Mouse (Mus musculus): ENCODE results near the gene Hrh3. TPM values are rescaled to one million over a fixed set of nuclear protein-coding genes. Genes with fewer than 3 reads are reported as not detected.

Gene Hrh3
- 0.08 and 0.17 TPM in 2 replicates for polyA plus RNA-seq (2012; rRNA removed)

GRCm38 (mm10) chr2:180103978-180104658 lies at the start of gene Hrh3:
Hrh3 (minus strand) TSS chr2:180104488.
- no peak within 1 kb of the TSS for H3K27ac ChIP-seq (ENCODE audit: insufficient read depth, low read depth, low read length)
- H3K27me3 ChIP-seq (replicated peaks; ENCODE audit: control insufficient read depth, insufficient read depth, low read length) = peaks cover 1% of the 10 kb centered on the region; the same call in 1 of the 2 replicates
- 2% methylated on average over 80 of the region's 87 CpGs for WGBS

DNA sequence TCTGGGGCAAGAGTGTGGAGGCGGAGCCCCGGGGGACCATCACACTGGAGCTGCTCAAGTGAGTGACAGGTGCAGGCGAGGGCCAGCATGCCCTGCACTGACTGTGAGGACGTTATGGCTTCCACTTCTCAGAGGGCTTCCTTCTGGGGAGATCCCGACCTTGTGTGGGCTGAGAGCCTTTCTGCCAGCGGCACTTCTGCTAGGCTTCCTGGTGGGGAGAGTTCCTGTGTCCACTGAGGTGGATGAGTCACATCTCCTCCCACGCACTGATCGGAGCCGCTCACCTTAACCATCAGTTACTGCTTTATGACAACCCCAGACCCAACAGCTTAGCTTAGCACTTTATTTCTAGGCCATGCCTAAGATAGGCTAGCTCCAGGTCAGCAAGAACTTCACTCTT lies 44.3 kb upstream of the Hrh3 start:
- Histone ChIP-seq H3K27ac (ENCODE audit: insufficient read depth, low read depth, low read length) (no peak overlapping the region), H3K4me3 (ENCODE audit: insufficient read depth, low read depth, low read length) (no peak overlapping the region), H3K36me3 (ENCODE audit: control insufficient read depth, insufficient read depth, low read length) (no peaks in the 10 kb centered on the region; the same call in 1 of the 2 replicates), H3K4me1 (ENCODE audit: control insufficient read depth, insufficient read depth, low read length) (peaks cover 3% of the 10 kb centered on the region; the same call in 1 of the 2 replicates), H3K27me3 (replicated peaks; ENCODE audit: control insufficient read depth, insufficient read depth, low read length) (no peaks in the 10 kb centered on the region)
- DNase-seq = no peak
- 72% methylated on average over 9 of the region's 9 CpGs for WGBS
- no peak for TF ChIP-seq CTCF (conservative IDR thresholded peaks at IDR 0.05; ENCODE audit: insufficient read depth, insufficient read length, low read depth, low read length)
- no peak for TF ChIP-seq POLR2A (IDR thresholded peaks at IDR 0.05; ENCODE audit: low read depth, low read length)

More at GRCm38 (mm10) chr2:180103978-180104658, at the start of gene Hrh3:
- peak within 1 kb of the TSS; percentile 44 for H3K4me3 ChIP-seq (ENCODE audit: insufficient read depth, low read depth, low read length)
- 0 out of 2 replicates have a peak, but pooled peaks cover 3% of the 10 kb centered on the region for H3K4me1 ChIP-seq (ENCODE audit: control insufficient read depth, insufficient read depth, low read length)
- peak; percentile 89 for DNase-seq
- TF ChIP-seq CTCF (conservative IDR thresholded peaks at IDR 0.05; ENCODE audit: insufficient read depth, insufficient read length, low read depth, low read length) (no peak), POLR2A (IDR thresholded peaks at IDR 0.05; ENCODE audit: low read depth, low read length) (no peak)
- H3K36me3 ChIP-seq (ENCODE audit: control insufficient read depth, insufficient read depth, low read length) = no peaks in the 10 kb centered on the region

DNA sequence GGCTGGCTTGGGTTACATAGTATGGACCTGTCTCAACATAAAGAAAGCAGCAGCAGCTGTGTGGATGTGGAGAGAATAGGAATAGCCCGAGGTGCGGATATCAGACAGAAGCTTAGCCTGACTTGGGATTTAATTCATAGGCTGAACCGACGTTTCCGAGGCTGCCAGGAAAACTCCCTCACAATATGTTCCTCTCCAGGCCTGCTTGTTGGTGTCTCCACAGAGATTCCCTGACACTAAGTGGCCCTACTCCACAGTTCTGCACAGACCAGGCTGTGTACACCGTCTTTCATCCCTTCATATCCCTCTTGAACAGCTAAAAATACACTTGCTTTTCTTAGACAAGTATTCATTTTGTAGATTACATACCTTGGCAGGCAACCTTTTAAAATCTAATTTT lies 43.1 kb upstream of the Hrh3 start:
- Histone ChIP-seq H3K4me1 (ENCODE audit: control insufficient read depth, insufficient read depth, low read length) (0 out of 2 replicates have a peak, but pooled peaks cover under 1% of the 10 kb centered on the region), H3K36me3 (ENCODE audit: control insufficient read depth, insufficient read depth, low read length) (no peaks in the 10 kb centered on the region; the same call in 1 of the 2 replicates), H3K4me3 (ENCODE audit: insufficient read depth, low read depth, low read length) (no peak overlapping the region), H3K27ac (ENCODE audit: insufficient read depth, low read depth, low read length) (no peak overlapping the region), H3K27me3 (replicated peaks; ENCODE audit: control insufficient read depth, insufficient read depth, low read length) (no peaks in the 10 kb centered on the region)
- no peak for TF ChIP-seq CTCF (conservative IDR thresholded peaks at IDR 0.05; ENCODE audit: insufficient read depth, insufficient read length, low read depth, low read length)
- no peak for TF ChIP-seq POLR2A (IDR thresholded peaks at IDR 0.05; ENCODE audit: low read depth, low read length)
- no peak for DNase-seq
- WGBS = 92% methylated on average over 6 of the region's 6 CpGs

DNA sequence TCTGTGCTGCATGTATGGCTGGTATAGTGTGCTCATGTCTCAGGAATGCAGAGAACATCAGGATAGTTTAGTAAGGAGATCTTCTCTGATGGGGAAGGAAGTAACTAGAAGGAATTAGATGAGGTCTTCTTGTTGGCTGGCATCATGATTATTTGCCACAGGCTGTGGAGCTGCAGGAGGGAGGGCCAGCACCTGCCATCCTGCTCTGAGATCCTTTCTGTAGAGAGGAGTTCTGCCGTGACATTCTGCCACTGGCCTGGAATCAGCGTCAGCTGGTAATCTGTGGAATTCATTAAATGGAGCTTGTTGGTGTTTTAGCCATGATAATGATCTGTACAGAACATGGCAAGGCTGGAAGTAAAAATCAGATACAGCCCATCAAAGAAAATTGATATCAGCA lies 41.8 kb upstream of the Hrh3 start:
- Histone ChIP-seq H3K4me1 (ENCODE audit: control insufficient read depth, insufficient read depth, low read length) (no peaks in the 10 kb centered on the region), H3K4me3 (ENCODE audit: insufficient read depth, low read depth, low read length) (no peak overlapping the region), H3K36me3 (ENCODE audit: control insufficient read depth, insufficient read depth, low read length) (no peaks in the 10 kb centered on the region; the same call in 1 of the 2 replicates), H3K27ac (ENCODE audit: insufficient read depth, low read depth, low read length) (no peak overlapping the region), H3K27me3 (replicated peaks; ENCODE audit: control insufficient read depth, insufficient read depth, low read length) (no peaks in the 10 kb centered on the region)
- TF ChIP-seq CTCF (conservative IDR thresholded peaks at IDR 0.05; ENCODE audit: insufficient read depth, insufficient read length, low read depth, low read length) (no peak), POLR2A (IDR thresholded peaks at IDR 0.05; ENCODE audit: low read depth, low read length) (no peak)
- WGBS = 88% methylated on average over 2 of the region's 2 CpGs
- no peak for DNase-seq

- no peak overlapping the region for H3K27ac ChIP-seq (ENCODE audit: insufficient read depth, low read depth, low read length)
- TF ChIP-seq CTCF (conservative IDR thresholded peaks at IDR 0.05; ENCODE audit: insufficient read depth, insufficient read length, low read depth, low read length) (no peak), POLR2A (IDR thresholded peaks at IDR 0.05; ENCODE audit: low read depth, low read length) (no peak)
- H3K4me3 ChIP-seq (ENCODE audit: insufficient read depth, low read depth, low read length) = no peak overlapping the region
- 75% methylated on average over 5 of the region's 5 CpGs for WGBS
- no peak for DNase-seq
- no peaks in the 10 kb centered on the region; the same call in 1 of the 2 replicates for H3K36me3 ChIP-seq (ENCODE audit: control insufficient read depth, insufficient read depth, low read length)
- no peaks in the 10 kb centered on the region for H3K27me3 ChIP-seq (replicated peaks; ENCODE audit: control insufficient read depth, insufficient read depth, low read length)
- H3K4me1 ChIP-seq (ENCODE audit: control insufficient read depth, insufficient read depth, low read length) = peaks cover 1% of the 10 kb centered on the region; the same call in 1 of the 2 replicates
Observed at GRCm38 (mm10) chr2:180135414-180135813, 31.1 kb upstream of the Hrh3 start.

DNA sequence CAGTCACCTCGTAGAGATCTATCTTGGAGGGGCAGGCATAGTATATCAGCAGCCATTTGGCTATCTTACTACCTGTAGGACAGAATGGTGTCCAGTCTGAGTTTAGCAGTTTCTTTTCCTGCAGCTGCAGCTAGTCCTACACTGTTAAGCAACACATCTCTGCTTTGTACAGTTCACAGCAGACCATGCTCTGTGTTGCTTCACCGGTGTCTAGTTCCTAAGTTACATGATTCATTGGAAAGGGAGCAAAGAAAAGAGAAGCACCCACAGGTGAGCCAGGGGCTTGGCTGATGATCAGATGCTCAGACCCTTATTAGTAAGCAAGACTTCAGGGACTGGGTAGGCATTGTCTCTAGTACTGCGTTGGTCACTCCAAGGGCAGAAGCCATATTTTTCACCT lies 29.6 kb upstream of the Hrh3 start:
- TF ChIP-seq CTCF (conservative IDR thresholded peaks at IDR 0.05; ENCODE audit: insufficient read depth, insufficient read length, low read depth, low read length) = no peak
- TF ChIP-seq POLR2A (IDR thresholded peaks at IDR 0.05; ENCODE audit: low read depth, low read length) = no peak
- Histone ChIP-seq H3K4me3 (ENCODE audit: insufficient read depth, low read depth, low read length) (no peak overlapping the region), H3K27me3 (replicated peaks; ENCODE audit: control insufficient read depth, insufficient read depth, low read length) (no peaks in the 10 kb centered on the region), H3K4me1 (ENCODE audit: control insufficient read depth, insufficient read depth, low read length) (no peaks in the 10 kb centered on the region), H3K36me3 (ENCODE audit: control insufficient read depth, insufficient read depth, low read length) (no peaks in the 10 kb centered on the region), H3K27ac (ENCODE audit: insufficient read depth, low read depth, low read length) (no peak overlapping the region)
- WGBS = 76% methylated on average over 3 of the region's 3 CpGs
- no peak for DNase-seq

GRCm38 (mm10) chr2:180133231-180133630 lies 28.9 kb upstream of the Hrh3 start:
- Histone ChIP-seq H3K4me3 (ENCODE audit: insufficient read depth, low read depth, low read length) (no peak overlapping the region), H3K27ac (ENCODE audit: insufficient read depth, low read depth, low read length) (no peak overlapping the region), H3K27me3 (replicated peaks; ENCODE audit: control insufficient read depth, insufficient read depth, low read length) (no peaks in the 10 kb centered on the region), H3K4me1 (ENCODE audit: control insufficient read depth, insufficient read depth, low read length) (no peaks in the 10 kb centered on the region), H3K36me3 (ENCODE audit: control insufficient read depth, insufficient read depth, low read length) (no peaks in the 10 kb centered on the region)
- DNase-seq = no peak
- TF ChIP-seq POLR2A (IDR thresholded peaks at IDR 0.05; ENCODE audit: low read depth, low read length) = no peak
- TF ChIP-seq CTCF (conservative IDR thresholded peaks at IDR 0.05; ENCODE audit: insufficient read depth, insufficient read length, low read depth, low read length) = no peak
- WGBS = 99% methylated on average over 4 of the region's 4 CpGs
